ENCODE assay signal across 9 mouse cellular contexts in genomic region chr5:124185706-124186464, GRCm38 (mm10).
A peak's percentile ranks its signal among the peaks of the same experiment; 100 is the strongest.
DNase-seq lines count a peak whose midpoint lies in the region; ATAC-seq and TF ChIP-seq lines count a peak whose summit lies in the region.
"Had no signal": no experiment of that assay in that cellular context is flagged by ENCODE, and none has a peak within 500 bp of the region (broad histone marks: within the 10 kb centered on the region; RNA-seq: fewer than 3 reads in every experiment).

No protein-coding gene starts in this region.

- H3K36me3 ChIP-seq in spleen, adult 2 months (ENCODE audit: control insufficient read depth, insufficient read depth, low read length): no peaks in the 10 kb centered on the region
- H3K36me3 ChIP-seq in midbrain, embryonic 12.5 days: no peaks in the 10 kb centered on the region

- H3K9me3 ChIP-seq in midbrain, embryonic 12.5 days: no peaks in the 10 kb centered on the region

- 0 out of 2 replicates have a peak, but pooled peaks have one; percentile 16 for ATAC-seq in midbrain, embryonic 12.5 days (ENCODE audit: low FRiP score, low read depth)

- TF ChIP-seq POLR2A in spleen, adult 2 months (IDR thresholded peaks at IDR 0.05; ENCODE audit: low read depth, low read length): no peak

- peak overlapping the region; percentile 41 for H3K9ac ChIP-seq in midbrain, embryonic 12.5 days (replicated peaks)

- peak overlapping the region; percentile 30; the same call in 1 of the 2 replicates for H3K27ac ChIP-seq in spleen, adult 2 months (ENCODE audit: insufficient read depth, low read length)
- H3K27ac ChIP-seq in midbrain, embryonic 12.5 days (replicated peaks): peak overlapping the region; percentile 79
- H3K27ac ChIP-seq: macrophage had no signal

- WGBS in spleen, adult 2 months: 52% methylated on average over 15 of the region's 15 CpGs
- WGBS in midbrain, embryonic 12.5 days: 49% methylated on average over 15 of the region's 15 CpGs

- H3K4me1 ChIP-seq in spleen, adult 2 months (ENCODE audit: control insufficient read depth, insufficient read depth, insufficient read length): peaks cover 12% of the 10 kb centered on the region; the same call in 1 of the 2 replicates
- H3K4me1 ChIP-seq in midbrain, embryonic 12.5 days: peaks cover 49% of the 10 kb centered on the region

- peak; percentile 58 to 91 for DNase-seq in adrenal gland, adult (ENCODE audit: inconsistent age in 2 of 2, low spot score in 1 of 2)
- no peak for DNase-seq in adrenal gland, postnatal 25 days
- DNase-seq in spleen, adult 2 months (ENCODE audit: low read depth in 1 of 2, low spot score in 2 of 2): no peak
- DNase-seq in spleen, postnatal 4 days (ENCODE audit: low spot score in 2 of 2): no peak
- DNase-seq in natural killer cell, adult 2 months (ENCODE audit: low spot score in 2 of 2): no peak
- no peak for DNase-seq in gastrocnemius, adult 18-20 months (ENCODE audit: low spot score)
- no peak for DNase-seq in kidney, adult 11 months

- H3K27me3 ChIP-seq in spleen, adult 2 months (ENCODE audit: control insufficient read depth, insufficient read depth, low read length): no peaks in the 10 kb centered on the region
- H3K27me3 ChIP-seq in midbrain, embryonic 12.5 days: peaks cover 5% of the 10 kb centered on the region; the same call in 1 of the 2 replicates

- TF ChIP-seq CTCF in spleen, adult 2 months (IDR thresholded peaks at IDR 0.05; ENCODE audit: extremely low read depth, insufficient read depth, insufficient read length, insufficient replicate concordance): no peak

- H3K4me2 ChIP-seq in midbrain, embryonic 12.5 days (replicated peaks): peak overlapping the region; percentile 54

- no peak overlapping the region; the same call in 1 of the 2 replicates for H3K4me3 ChIP-seq in spleen, adult 2 months (ENCODE audit: extremely low read depth, insufficient read depth, insufficient read length)
- H3K4me3 ChIP-seq in midbrain, embryonic 12.5 days: peak overlapping the region; percentile 35

Comparison
In these comparisons a context has a peak if more than half of its experiments do, and no peak if none do; other contexts are left out.
1. DNase-seq: peak in adrenal gland, adult (2 of 2); none in adrenal gland, postnatal 25 days (single experiment), spleen, adult 2 months (0 of 2), spleen, postnatal 4 days (0 of 2), natural killer cell, adult 2 months (0 of 2), gastrocnemius, adult 18-20 months (single experiment) and kidney, adult 11 months (single experiment).